ENCODE assay signal across 8 mouse cellular contexts in the genomic region with DNA sequence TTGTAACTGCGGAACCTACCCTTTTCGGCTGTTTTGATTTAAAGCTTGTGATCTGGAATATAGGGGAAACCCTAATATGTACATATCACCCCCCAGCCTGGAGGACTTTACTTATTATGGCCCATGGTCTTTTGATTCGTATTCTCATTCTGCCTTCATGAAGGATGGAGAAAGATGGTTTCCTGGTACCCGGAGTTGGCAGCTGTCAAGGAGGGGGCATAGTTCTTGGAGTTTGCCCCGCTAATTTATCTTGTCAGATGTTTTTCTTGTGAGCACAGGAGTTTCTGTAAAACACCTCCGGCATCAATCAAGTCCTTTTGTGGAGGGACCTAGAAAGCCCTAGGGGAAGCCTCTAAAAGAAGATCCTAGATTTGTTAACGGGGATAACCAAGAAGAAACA. TPM values are rescaled to one million over a fixed set of nuclear protein-coding genes. Genes with fewer than 3 reads are reported as not detected.
DNase-seq lines count a peak whose midpoint lies in the region; ATAC-seq and TF ChIP-seq lines count a peak whose summit lies in the region.

No protein-coding gene starts in this region.

- H3K9me3 ChIP-seq in heart, embryonic 12.5 days (replicated peaks) = no peaks in the 10 kb centered on the region
- H3K9me3 ChIP-seq in hindbrain, postnatal 0 days (ENCODE audit: low read length) = no peaks in the 10 kb centered on the region

- intact Hi-C loops in heart, postnatal 14 days (cut with DNase I) = loop anchor here (2.0 to 10.0 kb wide), 2 partner anchors 253 to 375 kb away; no protein-coding TSS in a partner anchor

- H3K27me3 ChIP-seq in heart, embryonic 12.5 days (replicated peaks) = no peaks in the 10 kb centered on the region
- H3K27me3 ChIP-seq in hindbrain, postnatal 0 days (ENCODE audit: insufficient read depth, low read length) = no peaks in the 10 kb centered on the region

- H3K27ac ChIP-seq in heart, embryonic 12.5 days (ENCODE audit: poor library complexity, severe bottlenecking) = peak overlapping the region; percentile 85; the same call in 1 of the 2 replicates
- H3K27ac ChIP-seq in brown adipose tissue, adult 24 weeks (replicated peaks; ENCODE audit: low read depth, low read length) = 0 out of 2 replicates have a peak overlapping the region, but pooled peaks have one; percentile 35
- peak overlapping the region; percentile 83 for H3K27ac ChIP-seq in hindbrain, postnatal 0 days

- H3K4me1 ChIP-seq in heart, embryonic 12.5 days (replicated peaks) = 0 out of 2 replicates have a peak, but pooled peaks cover 4% of the 10 kb centered on the region
- no peaks in the 10 kb centered on the region for H3K4me1 ChIP-seq in brown adipose tissue, adult 24 weeks (ENCODE audit: control insufficient read depth, insufficient read depth, insufficient read length, low read length)
- no peaks in the 10 kb centered on the region for H3K4me1 ChIP-seq in hindbrain, postnatal 0 days (ENCODE audit: insufficient read depth, low read length)

- no peak for ATAC-seq in heart, embryonic 12.5 days (ENCODE audit: insufficient number of reproducible peaks, low FRiP score)
- ATAC-seq in hindbrain, postnatal 0 days = no peak

- H3K4me2 ChIP-seq in heart, embryonic 12.5 days = peak overlapping the region; percentile 80
- peak overlapping the region; percentile 81 for H3K4me2 ChIP-seq in hindbrain, postnatal 0 days (ENCODE audit: low read depth, low read length)

- no peak for DNase-seq in heart, postnatal 14 days
- DNase-seq in hindbrain, postnatal 0 days (ENCODE audit: low spot score) = no peak
- DNase-seq in mesoderm, embryonic 11.5 days (ENCODE audit: low read depth, low spot score) = peak; percentile 6
- no peak for DNase-seq in embryo, embryonic 10 days (ENCODE audit: low spot score)
- no peak for DNase-seq in urinary bladder, adult 18-20 months (ENCODE audit: low spot score in 2 of 2)
- DNase-seq in spleen, adult 18-20 months = no peak

- no peak for TF ChIP-seq CTCF in hindbrain, postnatal 0 days (IDR thresholded peaks at IDR 0.05; ENCODE audit: low read depth)

- H3K9ac ChIP-seq in heart, embryonic 12.5 days = peak overlapping the region; percentile 89
- peak overlapping the region; percentile 77 for H3K9ac ChIP-seq in hindbrain, postnatal 0 days (replicated peaks; ENCODE audit: low read length)

- peaks cover 17% of the 10 kb centered on the region for H3K36me3 ChIP-seq in heart, embryonic 12.5 days
- peaks cover 11% of the 10 kb centered on the region; the same call in 1 of the 2 replicates for H3K36me3 ChIP-seq in hindbrain, postnatal 0 days (ENCODE audit: insufficient read depth, low read length)

- H3K4me3 ChIP-seq in heart, embryonic 12.5 days = peak overlapping the region; percentile 89
- H3K4me3 ChIP-seq in brown adipose tissue, adult 24 weeks (ENCODE audit: insufficient read depth, low read depth, low read length) = peak overlapping the region; percentile 97
- H3K4me3 ChIP-seq in hindbrain, postnatal 0 days (ENCODE audit: low read length) = peak overlapping the region; percentile 88

- WGBS in heart, embryonic 12.5 days = 10% methylated on average over 7 of the region's 7 CpGs
- WGBS in hindbrain, postnatal 0 days = 2% methylated on average over 7 of the region's 7 CpGs

RNA-seq across cellular contexts. Expression of gene Cep135, which starts 0.8 kb away (rescaled TPM):
- 8.5 and 9.8 TPM in 2 replicates for polyA plus RNA-seq in heart, embryonic 12.5 days (2016; fragmentation: Nextera tagmentation; extraction: Ambion mirVana)
- total RNA-seq in heart, postnatal 14 days (2021) = 1 to 10 TPM; 3.9 to 4.1 TPM
- polyA plus RNA-seq in brown adipose tissue, adult 24 weeks (2012; ENCODE audit: insufficient read depth, insufficient read length, missing spikeins) = 1.7 and 2.1 TPM in 2 replicates
- total RNA-seq in hindbrain, postnatal 0 days (2014; rRNA removed) = 3.0 and 4.0 TPM in 2 replicates
- polyA plus RNA-seq in hindbrain, postnatal 0 days (2015; fragmentation: Nextera tagmentation; extraction: Ambion mirVana) = 2.6 and 3.3 TPM in 2 replicates

Comparison
In these comparisons a context has a peak if more than half of its experiments do, and no peak if none do; other contexts are left out.
1. H3K27ac ChIP-seq: peak in every context shown above with its lines; median percentile 85 in heart, embryonic 12.5 days; 83 in hindbrain, postnatal 0 days; 35 in brown adipose tissue, adult 24 weeks.